Mouse (Mus musculus) forebrain, embryonic 14.5 days (tissue): ENCODE data around the gene Qrfp. TPM values are rescaled to one million over a fixed set of nuclear protein-coding genes. Genes with fewer than 3 reads are reported as not detected.

Source experiments
- ATAC-seq: fragments of 200-750 bp; cut with Nextera tagmentation; 2 replicates; pipeline ENCODE4 v1.8.0; 2017; ENCODE audit warnings: mild to moderate bottlenecking, moderate library complexity
- DNase-seq: peaks from one replicate; pipeline ENCODE4 v3.0.0-alpha.2; 2015; ENCODE audit warnings: low spot score
- H3K27ac ChIP-seq: fragments of 300-500 bp; sonication (generic); 2 replicates; pipeline ENCODE4 v1.5.1; 2014; ENCODE audit warnings: low read depth, mild to moderate bottlenecking, control low read depth, low read length, moderate library complexity
- H3K27me3 ChIP-seq: fragments of 300-500 bp; sonication (generic); replicated peaks from 2 replicates; pipeline ENCODE4 v1.6.1; 2014; ENCODE audit warnings: low read length, control low read depth, mixed read lengths; ENCODE audit not compliant: control insufficient read depth, insufficient read depth
- H3K36me3 ChIP-seq: fragments of 300-500 bp; sonication (generic); 2 replicates; pipeline ENCODE4 v1.6.1; 2014; ENCODE audit warnings: low read length, control low read depth; ENCODE audit not compliant: control insufficient read depth, insufficient read depth
- H3K4me1 ChIP-seq: fragments of 300-500 bp; sonication (generic); 2 replicates; pipeline ENCODE4 v1.6.1; 2014; ENCODE audit warnings: antibody characterized with exemption, low read length, control low read depth; ENCODE audit not compliant: control insufficient read depth, insufficient read depth
- H3K4me2 ChIP-seq: fragments of 300-500 bp; sonication (generic); 2 replicates; pipeline ENCODE4 v1.6.1; 2014; ENCODE audit warnings: mild to moderate bottlenecking, control low read depth, low read length
- H3K4me3 ChIP-seq: fragments of 300-500 bp; sonication (generic); 2 replicates; pipeline ENCODE4 v1.5.1; 2014; ENCODE audit warnings: low read depth, low read length, control low read depth
- H3K9ac ChIP-seq: fragments of 300-500 bp; sonication (generic); 2 replicates; pipeline ENCODE4 v1.6.1; 2014; ENCODE audit warnings: mild to moderate bottlenecking, low read length, control low read depth, moderate library complexity
- H3K9me3 ChIP-seq: fragments of 300-500 bp; sonication (generic); replicated peaks from 2 replicates; pipeline ENCODE4 v1.6.1; 2016; ENCODE audit warnings: low read length, control low read depth, mixed read lengths; ENCODE audit not compliant: control insufficient read depth
- WGBS: fragments of 180-500 bp; shearing (Covaris S2); extraction: QIAGEN DNeasy Blood & Tissue Kit; methylation state at CpG from one replicate; pipeline ENCODE4 v1.1.7; 2014; 5-methylcytosine and 5-hydroxymethylcytosine counted together
- polyA plus RNA-seq: library from polyadenylated mRNA; unstranded; fragments of >200 nt; fragmentation: Nextera tagmentation; extraction: Ambion mirVana; gene quantifications from 2 replicates; pipeline ENCODE4 v1.2.1, GENCODE M21; 2014

The Qrfp gene
- polyA plus RNA-seq, 1 experiment from 2014 or later: 0.11 TPM

DNA sequence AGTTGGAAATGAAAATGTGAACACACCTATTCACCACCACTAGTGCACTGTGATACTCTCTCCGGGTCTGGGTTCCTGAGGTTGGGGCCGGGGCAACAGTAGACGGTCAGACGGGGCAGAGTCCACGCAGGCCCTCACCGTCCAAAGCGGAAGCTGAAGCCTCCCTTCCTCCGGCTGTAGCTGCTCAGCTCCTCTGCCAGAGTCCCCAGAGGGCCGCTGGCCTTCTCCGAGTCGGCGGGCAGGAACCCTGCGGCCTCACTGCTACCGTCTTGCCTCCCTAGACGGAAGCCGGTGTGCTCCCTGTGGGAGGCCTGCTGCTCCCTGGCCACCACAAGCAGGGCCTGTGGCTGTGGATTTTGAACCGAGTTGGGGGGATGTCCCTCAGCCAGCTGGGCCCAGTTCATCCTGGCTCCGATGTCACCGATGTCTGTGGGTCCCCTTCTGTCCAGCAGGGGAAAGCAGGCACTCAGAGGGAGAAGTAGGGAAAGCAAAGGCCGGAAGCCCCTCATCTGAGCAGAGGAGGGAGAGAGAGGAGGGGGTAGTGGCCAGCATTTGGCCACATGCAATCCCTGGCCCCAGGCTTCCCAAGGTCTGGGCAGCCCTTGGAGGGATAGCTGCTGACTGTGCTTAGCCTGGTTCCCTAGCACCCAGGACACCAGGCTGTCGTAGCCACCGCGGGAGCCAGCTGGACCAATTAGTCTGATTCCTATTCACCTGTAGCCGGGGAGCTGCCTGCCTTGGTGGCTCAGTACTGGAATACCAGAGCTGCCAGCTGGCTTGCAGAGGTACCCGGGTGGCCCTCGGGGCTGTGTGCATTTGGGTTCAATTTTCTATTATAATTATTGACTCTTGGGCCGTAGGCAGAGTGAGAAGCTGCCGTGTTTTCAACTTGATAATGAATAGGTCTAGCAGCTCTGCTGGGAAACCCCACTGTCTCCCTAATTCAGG is 1.7 kb downstream of the Qrfp start:
- DNase-seq (peak; percentile 50), ATAC-seq (peak; percentile 30; the same call in 1 of the 2 replicates)
- H3K27me3 ChIP-seq: no peaks in the 10 kb centered on the region; the same call in 1 of the 2 replicates
- H3K27ac ChIP-seq: no peak overlapping the region
- H3K9me3 ChIP-seq: no peaks in the 10 kb centered on the region
- H3K36me3 ChIP-seq: peaks cover 10% of the 10 kb centered on the region
- H3K4me3 ChIP-seq: no peak overlapping the region
- peak overlapping the region; percentile 1; the same call in 1 of the 2 replicates for H3K9ac ChIP-seq
- peaks cover 10% of the 10 kb centered on the region for H3K4me1 ChIP-seq
- 37% methylated on average over 28 of the region's 28 CpGs for WGBS
- no peak overlapping the region for H3K4me2 ChIP-seq

DNA sequence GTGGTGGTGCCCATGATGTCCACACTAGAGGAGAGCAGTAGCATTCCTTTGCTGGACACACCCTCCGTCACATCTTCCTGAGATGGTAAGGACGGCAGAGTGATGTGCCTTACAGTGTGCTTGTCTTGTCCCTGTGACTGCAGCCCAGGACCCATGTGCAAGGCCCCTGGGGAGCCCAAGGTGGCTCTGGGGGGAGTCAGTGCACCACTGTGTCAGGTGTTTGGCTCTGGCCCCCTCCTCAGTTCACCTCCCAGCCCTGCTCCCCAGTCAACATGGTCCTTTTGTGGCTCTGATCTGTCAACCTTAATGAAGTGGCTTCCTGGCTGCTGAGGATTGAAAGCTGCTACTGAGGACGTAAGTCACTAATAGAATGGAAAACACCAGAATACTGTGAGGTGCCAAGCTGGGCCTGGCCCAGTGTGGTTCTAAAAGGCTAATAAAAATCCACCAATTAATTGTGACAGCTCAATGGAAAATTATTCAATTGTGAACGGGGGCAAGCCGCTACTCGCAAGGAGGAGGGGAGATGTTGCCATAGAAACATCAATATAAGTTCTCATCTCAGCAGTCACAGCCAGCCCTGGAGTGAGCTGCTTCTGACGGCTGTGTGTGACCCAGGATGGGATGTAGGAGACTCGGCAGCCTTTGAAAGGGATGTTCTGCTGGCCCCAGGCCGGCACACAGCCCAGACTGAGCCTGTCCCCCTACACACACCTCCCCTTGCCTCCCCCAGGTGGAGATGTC is 3.6 kb downstream of the Qrfp start:
- Histone ChIP-seq H3K27me3 (no peaks in the 10 kb centered on the region), H3K4me3 (no peak overlapping the region), H3K9me3 (no peaks in the 10 kb centered on the region), H3K4me2 (no peak overlapping the region), H3K27ac (peak overlapping the region; percentile 80), H3K9ac (peak overlapping the region; percentile 5; the same call in 1 of the 2 replicates), H3K36me3 (peaks cover 28% of the 10 kb centered on the region), H3K4me1 (peaks cover 10% of the 10 kb centered on the region)
- DNase-seq (peak; percentile 71), ATAC-seq (peak; percentile 47)
- 16% methylated on average over 9 of the region's 9 CpGs for WGBS

- Histone ChIP-seq H3K4me3 (no peak overlapping the region), H3K36me3 (peaks cover 62% of the 10 kb centered on the region), H3K4me2 (no peak overlapping the region), H3K4me1 (peaks cover 4% of the 10 kb centered on the region), H3K9ac (no peak overlapping the region), H3K27ac (no peak overlapping the region), H3K27me3 (no peaks in the 10 kb centered on the region), H3K9me3 (no peaks in the 10 kb centered on the region)
- 87% methylated on average over 14 of the region's 14 CpGs for WGBS
- ATAC-seq (no peak), DNase-seq (no peak)
Measured at GRCm38 (mm10) chr2:31803480-31803879, 6.9 kb downstream of the Qrfp start.

- Histone ChIP-seq H3K4me2 (no peak overlapping the region), H3K27ac (no peak overlapping the region), H3K27me3 (no peaks in the 10 kb centered on the region), H3K4me1 (peaks cover 2% of the 10 kb centered on the region; the same call in 1 of the 2 replicates), H3K4me3 (no peak overlapping the region), H3K36me3 (peaks cover 68% of the 10 kb centered on the region), H3K9me3 (no peaks in the 10 kb centered on the region), H3K9ac (no peak overlapping the region)
- 84% methylated on average over 8 of the region's 8 CpGs for WGBS
- ATAC-seq (no peak), DNase-seq (no peak)
Measured at GRCm38 (mm10) chr2:31802811-31803210, 7.6 kb downstream of the Qrfp start.

DNA sequence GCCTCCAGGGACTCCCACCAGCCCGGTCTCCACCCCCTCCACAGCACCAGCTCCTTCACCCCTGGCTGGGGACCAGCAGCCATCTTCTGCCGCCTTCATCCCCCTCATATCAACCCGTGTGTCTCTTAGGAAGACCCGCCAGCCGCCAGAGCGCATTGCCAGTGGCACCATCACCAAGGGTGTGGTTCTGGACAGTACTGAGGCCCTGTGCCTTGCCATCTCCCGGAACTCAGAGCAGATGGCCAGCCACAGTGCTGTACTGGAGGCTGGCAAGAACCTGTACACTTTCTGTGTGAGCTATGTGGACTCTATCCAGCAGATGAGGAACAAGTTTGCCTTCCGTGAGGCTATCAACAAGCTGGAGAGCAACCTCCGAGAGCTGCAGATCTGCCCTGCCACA is 9.0 kb downstream of the Qrfp start:
- H3K9me3 ChIP-seq: no peaks in the 10 kb centered on the region
- H3K36me3 ChIP-seq: peaks cover 82% of the 10 kb centered on the region
- H3K27ac ChIP-seq: no peak overlapping the region
- no peak overlapping the region for H3K9ac ChIP-seq
- H3K4me2 ChIP-seq: no peak overlapping the region
- ATAC-seq (no peak), DNase-seq (no peak)
- 87% methylated on average over 9 of the region's 9 CpGs for WGBS
- H3K27me3 ChIP-seq: no peaks in the 10 kb centered on the region
- no peaks in the 10 kb centered on the region for H3K4me1 ChIP-seq
- H3K4me3 ChIP-seq: no peak overlapping the region

DNA sequence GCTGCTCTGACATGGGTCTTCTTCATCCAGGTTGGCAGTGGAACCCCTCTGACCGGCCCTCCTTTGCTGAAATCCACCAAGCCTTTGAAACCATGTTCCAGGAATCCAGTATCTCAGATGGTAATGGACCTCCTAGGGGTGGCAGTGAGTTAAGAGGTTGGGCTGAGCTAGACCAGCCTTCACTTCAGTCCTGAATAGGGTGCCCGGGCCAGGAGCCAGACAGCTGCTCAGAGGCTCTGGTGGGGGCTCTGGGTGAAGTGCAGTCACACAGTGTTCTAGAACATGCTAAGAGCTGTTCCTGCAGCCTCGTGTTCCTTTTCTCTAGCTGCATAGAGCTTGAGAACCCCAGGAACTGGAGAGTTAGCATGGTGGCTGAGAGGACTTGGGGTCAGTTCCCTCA is 13.4 kb downstream of the Qrfp start:
- 96% methylated on average over 3 of the region's 3 CpGs for whole genome bisulfite sequencing
- Histone ChIP-seq H3K27me3 (no peaks in the 10 kb centered on the region), H3K36me3 (peaks cover 95% of the 10 kb centered on the region), H3K4me1 (no peaks in the 10 kb centered on the region), H3K4me2 (no peak overlapping the region), H3K9me3 (no peaks in the 10 kb centered on the region), H3K27ac (no peak overlapping the region), H3K4me3 (no peak overlapping the region), H3K9ac (no peak overlapping the region)
- no peak for ATAC-seq
- no peak for DNase-seq

DNA sequence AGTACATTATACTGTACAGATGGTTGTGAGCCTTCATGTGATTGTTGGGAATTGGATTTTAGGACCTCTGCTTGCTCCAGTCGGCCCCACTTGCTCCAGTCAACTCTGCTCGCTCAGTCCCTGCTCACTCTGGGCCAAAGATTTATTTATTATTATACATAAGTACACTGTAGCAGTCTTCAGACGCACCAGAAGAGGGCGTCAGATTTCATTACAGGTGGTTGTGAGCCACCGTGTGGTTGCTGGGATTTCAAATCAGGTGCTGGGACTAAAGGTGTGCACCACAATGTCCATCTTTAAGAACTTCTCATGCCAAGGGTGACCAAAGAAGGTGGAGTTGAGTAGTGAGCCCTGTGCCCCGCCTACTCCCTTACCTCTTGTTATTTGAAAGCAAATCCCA is 17.8 kb downstream of the Qrfp start:
- Histone ChIP-seq H3K9ac (no peak overlapping the region), H3K4me3 (no peak overlapping the region), H3K4me2 (no peak overlapping the region), H3K4me1 (no peaks in the 10 kb centered on the region), H3K27ac (no peak overlapping the region), H3K27me3 (no peaks in the 10 kb centered on the region), H3K9me3 (no peaks in the 10 kb centered on the region), H3K36me3 (peaks cover 87% of the 10 kb centered on the region)
- ATAC-seq (no peak), DNase-seq (no peak)
- WGBS: 76% methylated on average over 6 of the region's 6 CpGs

DNA sequence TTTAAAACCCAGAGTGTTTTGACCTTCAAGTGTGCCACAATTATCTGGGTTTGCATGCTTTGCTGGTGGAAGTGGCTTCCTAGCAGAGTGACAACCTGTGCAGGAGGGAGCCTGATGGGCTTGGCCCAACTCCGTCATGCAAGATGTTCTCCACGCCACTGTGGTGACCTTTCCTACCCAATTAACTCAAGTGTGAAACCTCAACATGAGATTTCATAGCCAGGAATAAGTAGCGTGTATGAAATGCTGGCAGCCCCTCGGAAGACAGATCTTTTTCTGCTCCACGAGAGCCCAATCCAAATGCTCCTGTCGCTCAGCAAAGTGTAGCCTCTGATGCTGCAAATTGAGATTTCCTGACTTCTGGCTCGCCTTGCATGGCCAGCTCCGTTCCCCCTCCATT is 19.1 kb downstream of the Qrfp start:
- H3K4me3 ChIP-seq: no peak overlapping the region
- no peak overlapping the region for H3K4me2 ChIP-seq
- no peak for ATAC-seq
- no peaks in the 10 kb centered on the region for H3K27me3 ChIP-seq
- no peaks in the 10 kb centered on the region for H3K4me1 ChIP-seq
- peaks cover 82% of the 10 kb centered on the region for H3K36me3 ChIP-seq
- no peaks in the 10 kb centered on the region for H3K9me3 ChIP-seq
- DNase-seq: no peak
- H3K9ac ChIP-seq: no peak overlapping the region
- H3K27ac ChIP-seq: no peak overlapping the region
- 87% methylated on average over 8 of the region's 8 CpGs for WGBS
